9 mouse cellular contexts compared by ENCODE assay signal in genomic region chr3:89101459-89101811, GRCm38 (mm10). TPM values are rescaled to one million over a fixed set of nuclear protein-coding genes. Genes with fewer than 3 reads are reported as not detected.
DNase-seq lines count a peak whose midpoint lies in the region; ATAC-seq and TF ChIP-seq lines count a peak whose summit lies in the region.
"Had no signal": no experiment of that assay in that cellular context is flagged by ENCODE, and none has a peak within 500 bp of the region (broad histone marks: within the 10 kb centered on the region; RNA-seq: fewer than 3 reads in every experiment).

No protein-coding gene starts in this region.

- TF ChIP-seq POLR2A in embryonic fibroblast, embryonic 13.5 days (IDR thresholded peaks at IDR 0.05; ENCODE audit: low read depth, low read length) = no peak

- peak overlapping the region; percentile 96 for H3K4me2 ChIP-seq in heart, embryonic 13.5 days
- peak overlapping the region; percentile 92 for H3K4me2 ChIP-seq in limb, embryonic 12.5 days
- H3K4me2 ChIP-seq in neural tube, embryonic 14.5 days (ENCODE audit: low read depth, low read length) = peak overlapping the region; percentile 86

- WGBS in heart, embryonic 13.5 days = under 1% methylated on average over 19 of the region's 19 CpGs
- under 1% methylated on average over 19 of the region's 19 CpGs for WGBS in limb, embryonic 12.5 days
- under 1% methylated on average over 19 of the region's 19 CpGs for WGBS in neural tube, embryonic 14.5 days

- no peak for TF ChIP-seq CTCF in embryonic fibroblast, embryonic 13.5 days (IDR thresholded peaks at IDR 0.05; ENCODE audit: borderline replicate concordance, insufficient read depth, low read length)

- H3K27ac ChIP-seq in heart, embryonic 13.5 days (replicated peaks) = peak overlapping the region; percentile 59
- H3K27ac ChIP-seq in embryonic fibroblast, embryonic 13.5 days (ENCODE audit: insufficient read depth, low read length) = peak overlapping the region; percentile 16
- H3K27ac ChIP-seq in limb, embryonic 12.5 days = peak overlapping the region; percentile 80
- H3K27ac ChIP-seq in neural tube, embryonic 14.5 days (ENCODE audit: low read depth, low read length) = peak overlapping the region; percentile 74

- no peak for ATAC-seq in heart, embryonic 13.5 days (ENCODE audit: extremely low read depth, insufficient number of reproducible peaks, low FRiP score, low TSS enrichment)
- peak; percentile 10 for ATAC-seq in CD4-positive, CD25-positive, alpha-beta regulatory T cell, adult 4 months
- ATAC-seq in limb, embryonic 12.5 days (ENCODE audit: insufficient number of reproducible peaks, insufficient read depth, low FRiP score, low TSS enrichment, low read depth) = no peak
- peak; percentile 47 for ATAC-seq in neural tube, embryonic 14.5 days (ENCODE audit: low read depth)

- peaks cover 38% of the 10 kb centered on the region for H3K36me3 ChIP-seq in heart, embryonic 13.5 days
- peaks cover 33% of the 10 kb centered on the region for H3K36me3 ChIP-seq in limb, embryonic 12.5 days
- peaks cover 19% of the 10 kb centered on the region; the same call in 1 of the 2 replicates for H3K36me3 ChIP-seq in neural tube, embryonic 14.5 days (ENCODE audit: control insufficient read depth, insufficient read depth, low read length)

- peak overlapping the region; percentile 91 for H3K9ac ChIP-seq in heart, embryonic 13.5 days
- H3K9ac ChIP-seq in limb, embryonic 12.5 days (replicated peaks) = peak overlapping the region; percentile 73
- peak overlapping the region; percentile 57 for H3K9ac ChIP-seq in neural tube, embryonic 14.5 days (replicated peaks; ENCODE audit: low read depth, low read length)

- DNase-seq in heart, postnatal 10 days = no peak
- DNase-seq in Muller cell, postnatal 12 days (ENCODE audit: inconsistent ontology term) = no peak
- no peak for DNase-seq in retina, embryonic 14.5 days (ENCODE audit: low spot score)

- peaks cover 28% of the 10 kb centered on the region for H3K4me1 ChIP-seq in heart, embryonic 13.5 days
- H3K4me1 ChIP-seq in embryonic fibroblast, embryonic 13.5 days (ENCODE audit: control insufficient read depth, insufficient read depth, low read length) = 0 out of 2 replicates have a peak, but pooled peaks cover 4% of the 10 kb centered on the region
- peaks cover 22% of the 10 kb centered on the region for H3K4me1 ChIP-seq in limb, embryonic 12.5 days (replicated peaks)
- H3K4me1 ChIP-seq in neural tube, embryonic 14.5 days (ENCODE audit: control insufficient read depth, insufficient read depth, low read length) = peaks cover 14% of the 10 kb centered on the region

- peak overlapping the region; percentile 80 for H3K4me3 ChIP-seq in heart, embryonic 13.5 days
- peak overlapping the region; percentile 88 for H3K4me3 ChIP-seq in embryonic fibroblast, embryonic 13.5 days (ENCODE audit: insufficient read depth, low read length)
- H3K4me3 ChIP-seq in limb, embryonic 12.5 days (replicated peaks) = peak overlapping the region; percentile 76
- peak overlapping the region; percentile 46 for H3K4me3 ChIP-seq in neural tube, embryonic 14.5 days (ENCODE audit: low read depth, low read length)

- no peaks in the 10 kb centered on the region for H3K27me3 ChIP-seq in heart, embryonic 13.5 days (replicated peaks)
- no peaks in the 10 kb centered on the region for H3K27me3 ChIP-seq in limb, embryonic 12.5 days
- no peaks in the 10 kb centered on the region for H3K27me3 ChIP-seq in neural tube, embryonic 14.5 days (ENCODE audit: control insufficient read depth, insufficient read depth, low read length)

- H3K9me3 ChIP-seq in heart, embryonic 13.5 days = no peaks in the 10 kb centered on the region
- no peaks in the 10 kb centered on the region for H3K9me3 ChIP-seq in limb, embryonic 12.5 days
- H3K9me3 ChIP-seq in neural tube, embryonic 14.5 days (ENCODE audit: control insufficient read depth, low read length) = no peaks in the 10 kb centered on the region

- intact Hi-C loops in heart, postnatal 10 days (cut with DNase I) = loop anchor here (10.0 kb wide), 1 partner anchor 203 kb away; no protein-coding TSS in a partner anchor

RNA-seq across cellular contexts. Expression of gene Fdps, which starts 0.3 kb away (rescaled TPM):
- 119 and 130 TPM in 2 replicates for polyA plus RNA-seq in heart, embryonic 13.5 days (2015; fragmentation: Nextera tagmentation; extraction: Ambion mirVana)
- 10 to 100 TPM; 26.2 to 28.3 TPM for total RNA-seq in heart, postnatal 10 days (2021)
- polyA plus RNA-seq in CD4-positive, CD25-positive, alpha-beta regulatory T cell, adult 4 months (2017; shearing (Covaris generic)) = 10 to 100 TPM; 63.1 to 97.7 TPM
- polyA plus RNA-seq in embryonic fibroblast, embryonic 13.5 days (2011; ENCODE audit: insufficient read length, low read depth, missing spikeins) = 145 and 176 TPM in 2 replicates
- polyA plus RNA-seq in limb, embryonic 12.5 days (2016; fragmentation: Nextera tagmentation; extraction: Ambion mirVana) = 247 and 249 TPM in 2 replicates
- polyA plus RNA-seq in neural tube, embryonic 14.5 days (2014; fragmentation: Nextera tagmentation; extraction: Ambion mirVana) = 378 and 453 TPM in 2 replicates

RNA-seq across cellular contexts. Expression of gene Gm43738, which starts 0.5 kb away (rescaled TPM):
- polyA plus RNA-seq in heart, embryonic 13.5 days (2015; fragmentation: Nextera tagmentation; extraction: Ambion mirVana) = not detected in 2 replicates
- total RNA-seq in heart, postnatal 10 days (2021) = not detected
- not detected for polyA plus RNA-seq in CD4-positive, CD25-positive, alpha-beta regulatory T cell, adult 4 months (2017; shearing (Covaris generic))
- not detected in 2 replicates for polyA plus RNA-seq in embryonic fibroblast, embryonic 13.5 days (2011; ENCODE audit: insufficient read length, low read depth, missing spikeins)
- polyA plus RNA-seq in limb, embryonic 12.5 days (2016; fragmentation: Nextera tagmentation; extraction: Ambion mirVana) = 0.14 TPM in 1 of 2 replicates, not detected in the other
- not detected in 2 replicates for polyA plus RNA-seq in neural tube, embryonic 14.5 days (2014; fragmentation: Nextera tagmentation; extraction: Ambion mirVana)
- total RNA-seq: gastrocnemius, adult 8-10 months had no signal

RNA-seq across cellular contexts. Expression of gene Rusc1, which starts 8.3 kb away (rescaled TPM):
- 8.6 and 9.8 TPM in 2 replicates for polyA plus RNA-seq in heart, embryonic 13.5 days (2015; fragmentation: Nextera tagmentation; extraction: Ambion mirVana)
- total RNA-seq in heart, postnatal 10 days (2021) = 10 to 100 TPM; 12.6 to 15.0 TPM
- 100 to 1,000 TPM in 1 of 2 experiments, 10 to 100 TPM in 1; 62.1 to 106 TPM for polyA plus RNA-seq in CD4-positive, CD25-positive, alpha-beta regulatory T cell, adult 4 months (2017; shearing (Covaris generic))
- polyA plus RNA-seq in embryonic fibroblast, embryonic 13.5 days (2011; ENCODE audit: insufficient read length, low read depth, missing spikeins) = 15.4 and 17.8 TPM in 2 replicates
- polyA plus RNA-seq in limb, embryonic 12.5 days (2016; fragmentation: Nextera tagmentation; extraction: Ambion mirVana) = 23.4 and 23.7 TPM in 2 replicates
- polyA plus RNA-seq in neural tube, embryonic 14.5 days (2014; fragmentation: Nextera tagmentation; extraction: Ambion mirVana) = 96.7 and 104 TPM in 2 replicates

RNA-seq across cellular contexts. Expression of gene Pklr, which starts 34.5 kb away (rescaled TPM):
- 0.98 and 5.3 TPM in 2 replicates for polyA plus RNA-seq in heart, embryonic 13.5 days (2015; fragmentation: Nextera tagmentation; extraction: Ambion mirVana)
- not detected for total RNA-seq in heart, postnatal 10 days (2021)
- not detected for polyA plus RNA-seq in CD4-positive, CD25-positive, alpha-beta regulatory T cell, adult 4 months (2017; shearing (Covaris generic))
- polyA plus RNA-seq in embryonic fibroblast, embryonic 13.5 days (2011; ENCODE audit: insufficient read length, low read depth, missing spikeins) = not detected in 2 replicates
- polyA plus RNA-seq in limb, embryonic 12.5 days (2016; fragmentation: Nextera tagmentation; extraction: Ambion mirVana) = 0.24 and 0.36 TPM in 2 replicates
- 0.66 TPM in 1 of 2 replicates, not detected in the other for polyA plus RNA-seq in neural tube, embryonic 14.5 days (2014; fragmentation: Nextera tagmentation; extraction: Ambion mirVana)

RNA-seq across cellular contexts. Expression of gene Hcn3, which starts 58.6 kb away (rescaled TPM):
- 0.68 and 1.0 TPM in 2 replicates for polyA plus RNA-seq in heart, embryonic 13.5 days (2015; fragmentation: Nextera tagmentation; extraction: Ambion mirVana)
- total RNA-seq in heart, postnatal 10 days (2021) = under 1 TPM; 0.19 to 0.60 TPM
- 1 to 10 TPM; 1.3 to 2.4 TPM for polyA plus RNA-seq in CD4-positive, CD25-positive, alpha-beta regulatory T cell, adult 4 months (2017; shearing (Covaris generic))
- 0.32 and 1.0 TPM in 2 replicates for polyA plus RNA-seq in embryonic fibroblast, embryonic 13.5 days (2011; ENCODE audit: insufficient read length, low read depth, missing spikeins)
- polyA plus RNA-seq in limb, embryonic 12.5 days (2016; fragmentation: Nextera tagmentation; extraction: Ambion mirVana) = 2.2 and 2.8 TPM in 2 replicates
- polyA plus RNA-seq in neural tube, embryonic 14.5 days (2014; fragmentation: Nextera tagmentation; extraction: Ambion mirVana) = 25.4 and 28.7 TPM in 2 replicates

Comparison
In these comparisons a context has a peak if more than half of its experiments do, and no peak if none do; other contexts are left out.
1. ATAC-seq: peak in CD4-positive, CD25-positive, alpha-beta regulatory T cell, adult 4 months (single experiment) and neural tube, embryonic 14.5 days (single experiment); none in heart, embryonic 13.5 days (single experiment) and limb, embryonic 12.5 days (single experiment).
2. H3K27ac ChIP-seq: peak in every context shown above with its lines; median percentile 80 in limb, embryonic 12.5 days; 74 in neural tube, embryonic 14.5 days; 59 in heart, embryonic 13.5 days; 16 in embryonic fibroblast, embryonic 13.5 days.
3. Peak in every context shown above with its lines, with median percentiles within 50 percentile points of each other: H3K4me2 ChIP-seq, H3K4me3 ChIP-seq and H3K9ac ChIP-seq.